Mouse (Mus musculus) intestine, embryonic 16.5 days (tissue): Measurements from ENCODE around the gene Mon2. TPM values are rescaled to one million over a fixed set of nuclear protein-coding genes. Genes with fewer than 3 reads are reported as not detected.
A peak's percentile ranks its signal among the peaks of the same experiment; 100 is the strongest.

Experiments
- ATAC-seq: fragments of 200-750 bp; cut with Nextera tagmentation; 2 replicates; pipeline ENCODE4 v1.8.0; 2017; ENCODE audit warnings: moderate TSS enrichment, moderate library complexity
- H3K27ac ChIP-seq: fragments of 300-500 bp; sonication (generic); 2 replicates; pipeline ENCODE4 v1.5.1; 2014; ENCODE audit warnings: mild to moderate bottlenecking, low read length
- H3K27me3 ChIP-seq: fragments of 300-500 bp; sonication (generic); replicated peaks from 2 replicates; pipeline ENCODE4 v1.6.1; 2014; ENCODE audit warnings: low read length, control low read depth, mixed read lengths; ENCODE audit not compliant: control insufficient read depth, insufficient read depth
- H3K36me3 ChIP-seq: fragments of 300-500 bp; sonication (generic); 2 replicates; pipeline ENCODE4 v1.6.1; 2014; ENCODE audit warnings: low read length, control low read depth; ENCODE audit not compliant: control insufficient read depth, insufficient read depth
- H3K4me1 ChIP-seq: fragments of 300-500 bp; sonication (generic); 2 replicates; pipeline ENCODE4 v1.6.1; 2014; ENCODE audit warnings: low read length, control low read depth, mixed read lengths; ENCODE audit not compliant: control insufficient read depth, insufficient read depth
- H3K4me2 ChIP-seq: fragments of 300-500 bp; sonication (generic); 2 replicates; pipeline ENCODE4 v1.6.1; 2014; ENCODE audit warnings: low read depth, low read length, control low read depth
- H3K4me3 ChIP-seq: fragments of 300-500 bp; sonication (generic); 2 replicates; pipeline ENCODE4 v1.5.1; 2014; ENCODE audit warnings: mild to moderate bottlenecking, low read length
- H3K9ac ChIP-seq: fragments of 300-500 bp; sonication (generic); 2 replicates; pipeline ENCODE4 v1.6.1; 2014; ENCODE audit warnings: low read depth, low read length
- H3K9me3 ChIP-seq: fragments of 300-500 bp; sonication (generic); 2 replicates; pipeline ENCODE4 v1.6.1; 2016; ENCODE audit warnings: low read length, control low read depth; ENCODE audit not compliant: control insufficient read depth
- WGBS: fragments of 180-500 bp; shearing (Covaris S2); extraction: QIAGEN DNeasy Blood & Tissue Kit; methylation state at CpG from one replicate; pipeline ENCODE4 v1.1.7; 2014; 5-methylcytosine and 5-hydroxymethylcytosine counted together
- polyA plus RNA-seq: library from polyadenylated mRNA; unstranded; fragments of >200 nt; fragmentation: Nextera tagmentation; extraction: Ambion mirVana; gene quantifications from 2 replicates; pipeline ENCODE4 v1.2.1, GENCODE M21; 2015

Gene Mon2
- polyA plus RNA-seq, 1 experiment from 2014 or later, result 11.7 TPM

DNA sequence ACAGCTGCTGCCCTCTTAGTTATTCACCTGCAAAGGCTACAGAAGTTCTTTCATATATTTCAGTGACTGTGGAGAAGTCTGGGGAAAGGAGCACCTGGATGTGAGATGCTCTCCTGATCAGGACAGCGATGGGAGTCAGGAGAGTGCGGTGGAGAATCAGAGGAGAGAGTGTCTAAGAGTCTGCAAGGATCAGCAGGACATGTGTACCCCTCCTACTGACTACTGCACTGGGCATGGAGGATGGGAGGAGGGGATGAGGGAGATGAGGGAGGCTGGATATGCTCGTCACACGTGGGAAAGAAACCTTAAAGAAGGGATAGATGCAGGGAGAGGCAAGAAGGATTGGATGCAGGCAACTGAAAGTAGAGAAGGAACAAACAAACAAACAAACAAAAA, 112.1 kb downstream of the Mon2 start:
- Histone ChIP-seq H3K4me1 (peaks cover 5% of the 10 kb centered on the region; the same call in 1 of the 2 replicates), H3K4me3 (no peak overlapping the region), H3K27ac (no peak overlapping the region), H3K27me3 (no peaks in the 10 kb centered on the region), H3K36me3 (no peaks in the 10 kb centered on the region), H3K9ac (no peak overlapping the region), H3K9me3 (no peaks in the 10 kb centered on the region), H3K4me2 (no peak overlapping the region; the same call in 1 of the 2 replicates)
- 50% methylated on average over 4 of the region's 4 CpGs for WGBS
- ATAC-seq, result 0 out of 2 replicates have a peak, but pooled peaks have one; percentile 22

DNA sequence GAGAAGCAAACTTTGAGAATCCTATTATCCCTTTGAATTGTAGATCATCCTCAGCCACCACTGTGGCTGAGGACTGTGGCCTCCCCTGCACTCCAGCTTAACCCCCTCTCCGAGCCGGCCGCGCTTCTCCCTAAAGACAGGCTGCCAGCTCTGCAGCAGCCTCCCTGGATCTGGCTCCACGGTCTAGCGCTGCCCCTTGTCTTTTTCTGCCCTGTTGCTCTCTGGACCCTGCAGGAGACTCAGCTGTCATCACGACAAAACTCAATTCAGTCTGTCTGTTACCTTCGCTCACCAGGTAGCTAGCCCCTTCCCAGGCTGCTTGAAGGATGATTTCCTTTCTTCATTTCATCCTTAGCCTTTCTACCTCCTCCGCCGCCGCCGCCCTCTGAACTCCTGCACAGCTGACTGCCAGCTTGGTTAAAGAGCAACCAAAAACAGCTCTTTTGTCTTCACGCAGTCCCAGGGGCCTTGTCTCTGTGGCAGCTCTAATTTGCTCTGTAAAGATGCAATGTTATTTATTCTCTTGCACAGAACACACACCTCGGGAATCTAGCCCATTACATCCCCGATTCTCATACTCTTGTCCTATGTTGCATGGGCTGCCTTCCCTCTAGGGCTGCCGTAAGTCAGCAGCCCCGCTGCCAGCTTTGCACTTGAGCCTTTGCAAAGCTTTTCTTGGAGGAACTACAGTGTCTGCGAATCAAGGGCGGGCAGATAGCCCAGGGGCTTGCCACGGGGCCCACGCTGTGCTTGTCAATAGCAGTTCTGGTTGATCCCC, 112.7 kb downstream of the Mon2 start:
- 11% methylated on average over 21 of the region's 21 CpGs for WGBS
- peak; percentile 49; the same call in 1 of the 2 replicates for ATAC-seq
- H3K36me3 ChIP-seq, result no peaks in the 10 kb centered on the region
- no peaks in the 10 kb centered on the region for H3K27me3 ChIP-seq
- peak overlapping the region; percentile 35; the same call in 1 of the 2 replicates for H3K9ac ChIP-seq
- no peak overlapping the region for H3K27ac ChIP-seq
- no peaks in the 10 kb centered on the region for H3K9me3 ChIP-seq
- H3K4me3 ChIP-seq, result peak overlapping the region; percentile 17
- peak overlapping the region; percentile 41 for H3K4me2 ChIP-seq
- peaks cover 5% of the 10 kb centered on the region; the same call in 1 of the 2 replicates for H3K4me1 ChIP-seq

DNA sequence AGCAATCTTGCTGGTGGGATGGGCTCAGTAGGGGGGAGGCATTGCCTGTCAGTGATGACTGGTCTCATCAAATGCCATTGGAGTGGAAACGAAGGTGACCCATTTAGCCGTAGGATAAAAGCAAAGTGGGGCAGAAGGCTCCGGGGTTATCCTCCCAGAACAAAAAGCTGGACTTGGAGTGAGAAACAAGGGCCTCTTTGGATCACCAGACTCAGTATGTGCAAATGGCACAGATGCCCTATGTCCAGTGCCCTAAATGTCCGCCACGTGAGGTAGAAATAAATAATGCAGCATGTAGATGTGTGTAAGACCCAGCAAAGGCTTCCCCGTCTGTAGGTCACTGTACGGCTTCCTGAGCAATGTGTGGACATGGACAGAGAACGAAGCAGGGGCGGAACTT, 113.7 kb downstream of the Mon2 start:
- Histone ChIP-seq H3K9me3 (no peaks in the 10 kb centered on the region), H3K36me3 (no peaks in the 10 kb centered on the region), H3K4me2 (no peak overlapping the region), H3K4me3 (no peak overlapping the region), H3K27ac (no peak overlapping the region), H3K9ac (no peak overlapping the region), H3K27me3 (no peaks in the 10 kb centered on the region), H3K4me1 (peaks cover 5% of the 10 kb centered on the region; the same call in 1 of the 2 replicates)
- ATAC-seq, result no peak
- 73% methylated on average over 9 of the region's 9 CpGs for WGBS

DNA sequence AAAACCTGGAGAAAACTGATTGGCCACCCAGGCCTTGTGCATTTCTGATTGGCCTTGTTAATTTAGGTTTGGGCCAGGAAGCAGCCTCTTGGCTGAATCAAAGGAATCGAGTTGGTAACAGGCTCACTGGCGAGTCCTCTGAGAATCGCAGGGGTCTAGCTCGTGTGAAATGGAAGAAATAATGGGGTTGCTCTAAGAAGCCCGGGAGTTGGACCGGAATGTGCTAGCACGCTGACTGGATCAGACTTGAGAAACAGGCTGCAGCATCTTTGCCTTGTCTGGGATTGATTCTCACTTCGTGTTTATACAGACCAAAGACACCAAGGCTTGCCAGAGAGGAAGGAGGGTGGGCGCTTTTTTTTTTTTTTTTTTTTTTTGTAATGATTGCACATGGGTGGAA, 114.8 kb downstream of the Mon2 start:
- Histone ChIP-seq H3K4me3 (no peak overlapping the region), H3K9ac (no peak overlapping the region), H3K27me3 (no peaks in the 10 kb centered on the region), H3K36me3 (no peaks in the 10 kb centered on the region), H3K4me1 (peaks cover 5% of the 10 kb centered on the region; the same call in 1 of the 2 replicates), H3K27ac (no peak overlapping the region), H3K4me2 (no peak overlapping the region), H3K9me3 (no peaks in the 10 kb centered on the region)
- WGBS, result 63% methylated on average over 9 of the region's 9 CpGs
- no peak for ATAC-seq

DNA sequence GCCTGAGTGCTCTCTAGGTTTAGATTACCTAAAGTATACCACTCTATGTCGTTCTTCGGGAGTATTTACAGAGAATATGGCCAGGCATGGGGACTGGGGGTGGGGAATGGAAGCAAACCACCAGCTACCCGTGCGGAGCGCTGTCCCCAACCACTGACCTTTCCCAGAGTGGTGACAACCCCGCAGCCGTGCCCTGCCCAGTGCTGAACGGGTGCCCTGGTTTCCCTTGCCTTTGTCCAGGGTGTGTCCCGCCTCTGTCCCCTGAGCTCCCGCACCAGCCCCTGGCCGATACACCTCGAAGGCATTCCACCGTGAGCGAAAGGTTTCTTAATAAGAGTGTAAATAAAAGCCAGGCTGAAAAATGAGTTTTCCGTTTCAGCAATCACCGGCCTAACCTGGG, 115.6 kb downstream of the Mon2 start:
- Histone ChIP-seq H3K4me1 (peaks cover 5% of the 10 kb centered on the region; the same call in 1 of the 2 replicates), H3K9me3 (no peaks in the 10 kb centered on the region), H3K36me3 (no peaks in the 10 kb centered on the region), H3K4me3 (no peak overlapping the region), H3K27me3 (no peaks in the 10 kb centered on the region), H3K4me2 (no peak overlapping the region; the same call in 1 of the 2 replicates), H3K27ac (no peak overlapping the region), H3K9ac (no peak overlapping the region)
- 54% methylated on average over 16 of the region's 16 CpGs for WGBS
- peak; percentile 57 for ATAC-seq

DNA sequence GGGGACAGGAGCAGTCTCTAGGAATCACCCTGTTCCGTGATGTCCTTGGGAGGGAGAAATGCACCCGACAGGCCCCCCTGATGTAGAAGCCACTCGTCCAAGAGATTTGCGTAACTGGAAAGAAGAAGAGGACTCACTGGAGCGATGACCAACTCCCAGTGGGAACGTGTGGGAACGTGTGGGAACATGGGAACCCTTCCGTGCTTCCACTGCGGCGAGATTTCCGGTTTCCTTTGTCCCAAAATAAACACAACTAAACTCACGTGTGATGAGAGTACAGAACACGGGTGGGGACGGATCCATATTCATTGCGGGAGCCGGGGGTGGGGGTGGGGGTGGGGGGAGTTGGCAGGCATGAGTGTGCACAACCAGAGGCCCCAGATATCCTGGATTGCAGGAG, 116.1 kb downstream of the Mon2 start:
- Histone ChIP-seq H3K27me3 (no peaks in the 10 kb centered on the region), H3K36me3 (no peaks in the 10 kb centered on the region), H3K4me2 (no peak overlapping the region), H3K4me1 (peaks cover 5% of the 10 kb centered on the region; the same call in 1 of the 2 replicates), H3K9ac (no peak overlapping the region), H3K27ac (no peak overlapping the region), H3K4me3 (no peak overlapping the region), H3K9me3 (no peaks in the 10 kb centered on the region)
- WGBS, result 82% methylated on average over 16 of the region's 16 CpGs
- no peak for ATAC-seq

DNA sequence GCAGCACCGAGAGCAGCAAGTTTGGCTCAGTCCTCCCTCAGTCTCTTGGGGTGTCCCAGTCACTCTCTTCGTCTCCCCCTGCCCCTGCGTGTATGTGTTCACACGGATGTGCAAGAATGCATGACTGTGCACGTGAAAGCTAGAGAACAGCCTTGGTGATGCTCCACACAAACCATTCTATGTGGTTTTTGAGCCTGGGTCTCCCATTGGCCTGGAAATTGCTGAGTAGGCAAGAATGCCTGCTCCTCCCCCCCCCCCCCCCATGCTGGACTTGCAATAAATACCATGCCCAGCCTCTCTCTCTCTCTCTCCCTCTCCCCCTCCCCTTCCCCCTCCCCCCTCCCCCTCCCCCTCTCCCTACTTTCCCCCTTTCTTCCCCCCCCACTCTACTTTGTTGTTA, 117.6 kb downstream of the Mon2 start:
- H3K9me3 ChIP-seq, result no peaks in the 10 kb centered on the region
- H3K27me3 ChIP-seq, result no peaks in the 10 kb centered on the region
- WGBS, result 87% methylated on average over 5 of the region's 5 CpGs
- H3K36me3 ChIP-seq, result no peaks in the 10 kb centered on the region
- ATAC-seq, result no peak
- no peak overlapping the region for H3K9ac ChIP-seq
- no peak overlapping the region for H3K4me2 ChIP-seq
- no peak overlapping the region for H3K4me3 ChIP-seq
- no peak overlapping the region for H3K27ac ChIP-seq
- peaks cover 3% of the 10 kb centered on the region; the same call in 1 of the 2 replicates for H3K4me1 ChIP-seq

DNA sequence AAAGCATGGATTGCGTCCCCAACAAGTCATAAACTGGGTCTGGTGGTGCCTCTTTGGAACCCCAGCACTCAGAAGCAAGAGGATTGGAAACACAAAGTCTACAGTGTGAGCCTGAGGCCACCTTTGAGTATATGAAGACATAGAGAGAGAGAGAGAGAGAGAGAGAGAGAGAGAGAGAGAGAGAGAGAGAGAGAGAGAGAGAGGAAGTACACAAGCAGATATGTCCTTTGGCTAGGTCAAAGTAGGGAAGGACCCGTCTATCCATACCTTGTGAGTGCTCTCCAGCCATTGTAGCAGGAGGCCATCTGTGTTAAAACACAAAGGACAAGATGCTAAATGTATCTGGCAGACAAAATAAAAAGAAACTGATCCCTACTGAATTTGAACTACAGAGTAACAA, 118.4 kb downstream of the Mon2 start:
- Histone ChIP-seq H3K27ac (no peak overlapping the region), H3K4me1 (peaks cover 3% of the 10 kb centered on the region; the same call in 1 of the 2 replicates), H3K27me3 (no peaks in the 10 kb centered on the region), H3K9ac (no peak overlapping the region), H3K4me3 (no peak overlapping the region), H3K36me3 (no peaks in the 10 kb centered on the region), H3K9me3 (no peaks in the 10 kb centered on the region), H3K4me2 (no peak overlapping the region)
- WGBS, result 81% methylated on average over 2 of the region's 2 CpGs
- ATAC-seq, result no peak

DNA sequence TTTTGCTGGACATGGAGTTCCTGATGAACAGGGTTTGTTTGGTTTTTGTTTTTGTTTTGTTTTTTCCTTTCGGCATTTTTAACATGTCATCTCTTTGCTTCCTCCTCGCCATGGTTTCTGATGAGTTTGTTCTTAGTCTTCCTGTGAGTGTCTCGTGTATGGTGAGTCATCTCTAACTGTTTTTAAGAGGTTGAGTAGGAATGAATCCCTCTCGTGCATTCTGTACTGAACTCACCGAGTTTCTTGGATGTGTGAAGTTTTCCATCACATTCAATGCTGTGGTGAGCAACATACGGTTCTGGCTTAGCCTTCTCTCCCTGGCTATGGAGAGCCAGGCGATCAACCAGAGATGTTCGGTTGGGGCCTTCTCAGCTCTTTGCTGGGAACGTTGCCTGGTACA, 122.7 kb downstream of the Mon2 start:
- Histone ChIP-seq H3K36me3 (no peaks in the 10 kb centered on the region), H3K27me3 (no peaks in the 10 kb centered on the region), H3K4me2 (no peak overlapping the region), H3K4me3 (no peak overlapping the region), H3K4me1 (no peaks in the 10 kb centered on the region), H3K9ac (no peak overlapping the region), H3K9me3 (no peaks in the 10 kb centered on the region), H3K27ac (no peak overlapping the region)
- ATAC-seq, result no peak
- WGBS, result 87% methylated on average over 9 of the region's 9 CpGs
